In genomic region chr5:73490596-73491073, GRCm38 (mm10) we compare ENCODE assay signal across 8 mouse cellular contexts. TPM values are rescaled to one million over a fixed set of nuclear protein-coding genes. Genes with fewer than 3 reads are reported as not detected.
DNase-seq lines count a peak whose midpoint lies in the region; ATAC-seq and TF ChIP-seq lines count a peak whose summit lies in the region.

No protein-coding gene starts in this region.

- no peaks in the 10 kb centered on the region for H3K36me3 ChIP-seq in C2C12 (ENCODE audit: control insufficient read depth, insufficient read depth)
- H3K36me3 ChIP-seq in erythroblast, embryonic 14.5 days (ENCODE audit: control insufficient read depth), result no peaks in the 10 kb centered on the region
- H3K36me3 ChIP-seq in heart, embryonic 11.5 days (ENCODE audit: control insufficient read depth, insufficient read depth, low read length), result no peaks in the 10 kb centered on the region
- H3K36me3 ChIP-seq in kidney, embryonic 16.5 days (ENCODE audit: insufficient read depth, low read length), result no peaks in the 10 kb centered on the region
- H3K36me3 ChIP-seq in liver, adult 2 months (ENCODE audit: control insufficient read depth, insufficient read depth, low read length), result no peaks in the 10 kb centered on the region
- H3K36me3 ChIP-seq in myocyte (ENCODE audit: control insufficient read depth, insufficient read depth), result no peaks in the 10 kb centered on the region
- H3K36me3 ChIP-seq in splenic B cell, adult 2 months (ENCODE audit: control insufficient read depth, insufficient read depth, low read length, poor library complexity, severe bottlenecking), result no peaks in the 10 kb centered on the region

- peak overlapping the region; percentile 75 for H3K9ac ChIP-seq in heart, embryonic 11.5 days (ENCODE audit: low read depth, low read length)
- H3K9ac ChIP-seq in kidney, embryonic 16.5 days (replicated peaks; ENCODE audit: low read length), result peak overlapping the region; percentile 74
- H3K9ac ChIP-seq in liver, adult 2 months (ENCODE audit: low read depth, low read length), result peak overlapping the region; percentile 66

- peak overlapping the region; percentile 99 for H3K4me2 ChIP-seq in heart, embryonic 11.5 days
- peak overlapping the region; percentile 96 for H3K4me2 ChIP-seq in kidney, embryonic 16.5 days (replicated peaks; ENCODE audit: low read depth, low read length)
- H3K4me2 ChIP-seq in myocyte (ENCODE audit: low read depth), result peak overlapping the region; percentile 99

- H3K79me2 ChIP-seq in C2C12 (ENCODE audit: control insufficient read depth, insufficient read depth), result peaks cover 13% of the 10 kb centered on the region
- H3K79me2 ChIP-seq in liver, adult 2 months (ENCODE audit: control insufficient read depth, insufficient read depth, low read length), result peaks cover 8% of the 10 kb centered on the region; the same call in 1 of the 2 replicates
- H3K79me2 ChIP-seq in myocyte (ENCODE audit: control insufficient read depth, insufficient read depth), result peaks cover 14% of the 10 kb centered on the region

- peak; percentile 100 for DNase-seq in brain, embryonic 14.5 days (ENCODE audit: low read depth)
- DNase-seq in liver, adult 2 months (ENCODE audit: extremely low read depth, low read depth, low spot score), result peak; percentile 97
- peak; percentile 98 for DNase-seq in splenic B cell, adult 2 months (ENCODE audit: low read depth, low spot score)

- H3K4me1 ChIP-seq in erythroblast, embryonic 14.5 days (ENCODE audit: control insufficient read depth), result peaks cover 27% of the 10 kb centered on the region
- H3K4me1 ChIP-seq in heart, embryonic 11.5 days (ENCODE audit: control insufficient read depth, insufficient read depth, low read length), result peaks cover 5% of the 10 kb centered on the region; the same call in 1 of the 2 replicates
- H3K4me1 ChIP-seq in kidney, embryonic 16.5 days (ENCODE audit: insufficient read depth, low read length), result peaks cover 8% of the 10 kb centered on the region
- H3K4me1 ChIP-seq in liver, adult 2 months (ENCODE audit: control insufficient read depth, insufficient read depth, low read length), result peaks cover 2% of the 10 kb centered on the region

- TF ChIP-seq POLR2A in brain, embryonic 14.5 days (IDR thresholded peaks at IDR 0.05; ENCODE audit: borderline replicate concordance, extremely low read depth, insufficient read depth, insufficient read length, poor library complexity, severe bottlenecking), result peak; percentile 76; the same call in 1 of the 2 replicates
- TF ChIP-seq POLR2A in liver, adult 2 months (IDR thresholded peaks at IDR 0.05; ENCODE audit: extremely low read depth, insufficient read depth, low read length), result peak; percentile 93
- TF ChIP-seq POLR2A in myocyte (IDR thresholded peaks at IDR 0.05; ENCODE audit: insufficient read length, low read depth), result peak; percentile 70

- H3K27me3 ChIP-seq in C2C12 (ENCODE audit: control insufficient read depth, insufficient read depth, insufficient read length) (peaks cover 5% of the 10 kb centered on the region), myocyte (ENCODE audit: control insufficient read depth, insufficient read depth, insufficient read length) (peaks cover 8% of the 10 kb centered on the region)
- H3K27me3 ChIP-seq in erythroblast, embryonic 14.5 days (ENCODE audit: control insufficient read depth), result peaks cover 16% of the 10 kb centered on the region
- H3K27me3 ChIP-seq in heart, embryonic 11.5 days (ENCODE audit: control insufficient read depth, insufficient read depth, low read length), result no peaks in the 10 kb centered on the region
- H3K27me3 ChIP-seq in kidney, embryonic 16.5 days (ENCODE audit: insufficient read depth, low read length), result no peaks in the 10 kb centered on the region
- no peaks in the 10 kb centered on the region for H3K27me3 ChIP-seq in liver, adult 2 months (ENCODE audit: control insufficient read depth, insufficient read depth, low read length)
- H3K27me3 ChIP-seq in splenic B cell, adult 2 months (ENCODE audit: control insufficient read depth, insufficient read depth, low read length, poor library complexity, severe bottlenecking), result peaks cover 2% of the 10 kb centered on the region; the same call in 1 of the 2 replicates

- H3ac ChIP-seq in C2C12 (ENCODE audit: control insufficient read depth, insufficient read length, low read depth) (peak overlapping the region; percentile 37), myocyte (ENCODE audit: control insufficient read depth, insufficient read length) (peak overlapping the region; percentile 100)

- H3K79me3 ChIP-seq in C2C12 (ENCODE audit: low read depth), result no peaks in the 10 kb centered on the region

- H3K9me3 ChIP-seq in erythroblast, embryonic 14.5 days (ENCODE audit: control insufficient read depth, low read length), result no peaks in the 10 kb centered on the region
- no peaks in the 10 kb centered on the region for H3K9me3 ChIP-seq in heart, embryonic 11.5 days (replicated peaks; ENCODE audit: control insufficient read depth, low read length)
- H3K9me3 ChIP-seq in kidney, embryonic 16.5 days (ENCODE audit: low read length), result no peaks in the 10 kb centered on the region

- WGBS in heart, embryonic 11.5 days (ENCODE audit: insufficient replicate concordance), result under 1% methylated on average over 37 of the region's 37 CpGs
- under 1% methylated on average over 37 of the region's 37 CpGs for WGBS in kidney, embryonic 16.5 days
- WGBS in liver, adult 2 months, result under 1% methylated on average over 37 of the region's 37 CpGs

- H3K4me3 ChIP-seq in C2C12 (ENCODE audit: insufficient read depth, poor library complexity, severe bottlenecking) (peak overlapping the region; percentile 46), myocyte (peak overlapping the region; percentile 60)
- peak overlapping the region; percentile 83 for H3K4me3 ChIP-seq in erythroblast, embryonic 14.5 days (replicated peaks)
- peak overlapping the region; percentile 88 for H3K4me3 ChIP-seq in heart, embryonic 11.5 days (ENCODE audit: low read depth, low read length)
- peak overlapping the region; percentile 83 for H3K4me3 ChIP-seq in kidney, embryonic 16.5 days (ENCODE audit: low read length)
- peak overlapping the region; percentile 81 for H3K4me3 ChIP-seq in liver, adult 2 months (ENCODE audit: insufficient read depth, low read depth, low read length)

- peak overlapping the region; percentile 93 for H3K27ac ChIP-seq in heart, embryonic 11.5 days (ENCODE audit: low read depth, low read length)
- peak overlapping the region; percentile 94 for H3K27ac ChIP-seq in kidney, embryonic 16.5 days (ENCODE audit: low read length)
- peak overlapping the region; percentile 63 for H3K27ac ChIP-seq in liver, adult 2 months (replicated peaks; ENCODE audit: insufficient read depth, low read depth, low read length)

- peak; percentile 97 for ATAC-seq in heart, embryonic 11.5 days (replicated peaks; ENCODE audit: insufficient number of reproducible peaks, low FRiP score, low TSS enrichment)
- ATAC-seq in kidney, embryonic 16.5 days (ENCODE audit: low FRiP score, low TSS enrichment), result peak; percentile 98

- no peak for TF ChIP-seq CTCF in C2C12 (IDR thresholded peaks at IDR 0.05; ENCODE audit: control insufficient read depth, insufficient read depth, insufficient read length)
- peak; percentile 9; the same call in 1 of the 2 replicates for TF ChIP-seq CTCF in brain, embryonic 14.5 days (IDR thresholded peaks at IDR 0.05; ENCODE audit: borderline replicate concordance, extremely low read depth, insufficient read depth, insufficient read length)
- no peak for TF ChIP-seq CTCF in liver, adult 2 months (IDR thresholded peaks at IDR 0.05; ENCODE audit: low read depth, low read length)

TF ChIP-seq in C2C12, 6 proteins besides CTCF, POLR2A, EP300 and RAD21:
- TF ChIP-seq MAX (IDR thresholded peaks at IDR 0.05), result peak; percentile 35
- TF ChIP-seq MYOG (IDR thresholded peaks at IDR 0.05; ENCODE audit: control insufficient read depth, extremely low read depth, insufficient read length), result no peak

TF ChIP-seq in myocyte, 11 proteins besides CTCF, POLR2A, EP300 and RAD21:
- TF ChIP-seq MYOD1 (IDR thresholded peaks at IDR 0.05; ENCODE audit: control insufficient read depth in 1 of 3, insufficient read length in 2 of 3, low read depth in 2 of 3), result no peak
- TF ChIP-seq SRF (IDR thresholded peaks at IDR 0.05; ENCODE audit: control insufficient read depth, insufficient read length, low read depth), result peak; percentile 27
- no peak for TF ChIP-seq CEBPB (IDR thresholded peaks at IDR 0.05; ENCODE audit: insufficient read depth, poor library complexity, severe bottlenecking)
- peak in 1 of 3 experiments; percentile 19 for TF ChIP-seq MYOG (IDR thresholded peaks at IDR 0.05; ENCODE audit: control insufficient read depth in 1 of 3, insufficient read depth in 1 of 3, insufficient read length in 2 of 3, low read depth in 2 of 3)
- no peak for TF ChIP-seq MAX (IDR thresholded peaks at IDR 0.05; ENCODE audit: low read depth)
- no peak for TF ChIP-seq TCF3 (IDR thresholded peaks at IDR 0.05; ENCODE audit: insufficient read length, low read depth)
- TF ChIP-seq POLR2AphosphoS2 (IDR thresholded peaks at IDR 0.05; ENCODE audit: insufficient read length, low read depth), result peak; percentile 57
- no peak for TF ChIP-seq REST (IDR thresholded peaks at IDR 0.05; ENCODE audit: insufficient read depth, insufficient read length)
- TF ChIP-seq TCF12 (IDR thresholded peaks at IDR 0.05; ENCODE audit: insufficient read depth, poor library complexity, severe bottlenecking), result no peak
- no peak for TF ChIP-seq E2F4 (IDR thresholded peaks at IDR 0.05; ENCODE audit: insufficient read depth)
- no peak for TF ChIP-seq USF1 (IDR thresholded peaks at IDR 0.05; ENCODE audit: low read depth)

RNA-seq across cellular contexts. Expression of gene Dcun1d4, which starts 9.8 kb away (rescaled TPM):
- polyA plus RNA-seq in C2C12 (2012; fragmentation: generic; extraction: Trizol), result 3.3 TPM
- polyA plus RNA-seq in brain, embryonic 14.5 days (2012; rRNA removed), result 33.5 and 43.7 TPM in 2 replicates
- polyA plus RNA-seq in erythroblast, embryonic 14.5 days (2012), result 0.06 TPM in 1 of 2 replicates, not detected in the other
- 22.2 and 22.6 TPM in 2 replicates for polyA plus RNA-seq in heart, embryonic 11.5 days (2014; fragmentation: Nextera tagmentation; extraction: Ambion mirVana)
- 24.0 and 24.1 TPM in 2 replicates for polyA plus RNA-seq in kidney, embryonic 16.5 days (2015; fragmentation: Nextera tagmentation; extraction: Ambion mirVana)
- 13.6 and 14.0 TPM in 2 replicates for total RNA-seq in liver, adult 2 months (2014; rRNA removed)
- polyA plus RNA-seq in liver, adult 2 months (2012; rRNA removed), result 8.2 and 10.3 TPM in 2 replicates
- polyA plus RNA-seq in myocyte (2012; fragmentation: generic; extraction: Trizol), result 5.3 TPM

Comparison
In these comparisons a context has a peak if more than half of its experiments do, and no peak if none do; other contexts are left out.
1. Peak in every context shown above with its lines: DNase-seq, ATAC-seq, H3K4me3 ChIP-seq and H3K27ac ChIP-seq.